Mouse (Mus musculus) testis, adult 2 months (tissue): ENCODE data around the gene Tmem177.

Experiments
- CTCF ChIP-seq: fragments of 200-500 bp; IDR thresholded peaks from 2 replicates; pipeline ENCODE4 v1.5.1; 2012; ENCODE audit warnings: low read depth, mild to moderate bottlenecking, inconsistent platforms, low read length, moderate library complexity; ENCODE audit not compliant: control insufficient read depth, insufficient read depth, insufficient replicate concordance
- POLR2A ChIP-seq: fragments of 200-500 bp; IDR thresholded peaks from 2 replicates; pipeline ENCODE4 v1.6.1; 2012; ENCODE audit warnings: low read depth, mild to moderate bottlenecking, inconsistent platforms, low read length, moderate library complexity; ENCODE audit not compliant: control insufficient read depth

GRCm38 (mm10) chr1:119929715-119930114 lies 16.7 kb upstream of the Tmem177 start:
- TF ChIP-seq CTCF (no peak), POLR2A (no peak)
